Comparison of ENCODE assay signal across 25 mouse cellular contexts in the genomic region with DNA sequence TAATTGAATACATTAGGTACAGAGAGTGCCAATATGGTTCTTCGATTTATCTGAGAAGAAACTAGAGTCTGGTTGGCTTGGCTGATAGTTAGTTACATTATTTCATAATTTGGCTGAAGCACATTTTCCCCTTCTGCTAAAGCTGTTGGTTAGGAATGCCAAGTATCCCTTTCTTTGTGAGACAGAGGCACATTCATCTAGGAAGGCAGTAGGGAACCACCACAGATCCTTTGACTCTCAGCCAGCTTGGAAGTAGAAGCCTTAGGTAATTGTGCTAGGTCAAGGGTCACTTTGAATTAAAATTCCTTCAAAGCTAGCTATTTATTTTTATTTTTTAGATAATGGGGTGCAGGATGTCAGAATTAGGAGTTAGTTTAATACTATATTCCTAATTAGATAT.
DNase-seq lines count a peak whose midpoint lies in the region; ATAC-seq and TF ChIP-seq lines count a peak whose summit lies in the region.
"Had no signal": no experiment of that assay in that cellular context is flagged by ENCODE, and none has a peak within 500 bp of the region (broad histone marks: within the 10 kb centered on the region; RNA-seq: fewer than 3 reads in every experiment).

No protein-coding gene starts in this region.

- no peaks in the 10 kb centered on the region for H3K4me1 ChIP-seq in embryonic facial prominence, embryonic 14.5 days (ENCODE audit: control insufficient read depth, insufficient read depth, low read length)
- no peaks in the 10 kb centered on the region for H3K4me1 ChIP-seq in embryonic facial prominence, embryonic 10.5 days
- peaks cover 4% of the 10 kb centered on the region; the same call in 1 of the 2 replicates for H3K4me1 ChIP-seq in liver, adult 2 months (ENCODE audit: control insufficient read depth, insufficient read depth, low read length)
- H3K4me1 ChIP-seq in liver, embryonic 12.5 days: no peaks in the 10 kb centered on the region
- H3K4me1 ChIP-seq in hindbrain, embryonic 16.5 days (ENCODE audit: control insufficient read depth, insufficient read depth, low read depth, low read length): no peaks in the 10 kb centered on the region
- H3K4me1 ChIP-seq: embryonic facial prominence, embryonic 12.5 days; embryonic facial prominence, embryonic 15.5 days; forebrain, embryonic 10.5 days; forebrain, embryonic 13.5 days had no signal

- no peaks in the 10 kb centered on the region for H3K27me3 ChIP-seq in embryonic facial prominence, embryonic 14.5 days (replicated peaks; ENCODE audit: control insufficient read depth, insufficient read depth, low read length)
- H3K27me3 ChIP-seq in embryonic facial prominence, embryonic 10.5 days (replicated peaks; ENCODE audit: low read depth, poor library complexity, severe bottlenecking): no peaks in the 10 kb centered on the region
- H3K27me3 ChIP-seq in liver, adult 2 months (ENCODE audit: control insufficient read depth, insufficient read depth, low read length): no peaks in the 10 kb centered on the region
- no peaks in the 10 kb centered on the region for H3K27me3 ChIP-seq in liver, embryonic 12.5 days (replicated peaks)
- H3K27me3 ChIP-seq in hindbrain, embryonic 16.5 days (replicated peaks; ENCODE audit: control insufficient read depth, insufficient read depth, low read length): no peaks in the 10 kb centered on the region
- H3K27me3 ChIP-seq: CH12.LX; embryonic facial prominence, embryonic 12.5 days; embryonic facial prominence, embryonic 15.5 days; forebrain, embryonic 13.5 days had no signal

- 93% methylated on average over 1 of the region's 1 CpGs for WGBS in embryonic facial prominence, embryonic 14.5 days
- WGBS in embryonic facial prominence, embryonic 10.5 days: 89% methylated on average over 1 of the region's 1 CpGs
- WGBS in liver, adult 2 months: 89% methylated on average over 1 of the region's 1 CpGs
- WGBS in liver, embryonic 12.5 days (ENCODE audit: insufficient replicate concordance): 70% methylated on average over 1 of the region's 1 CpGs
- WGBS in hindbrain, embryonic 16.5 days: 84% methylated on average over 1 of the region's 1 CpGs

- no peak for ATAC-seq in embryonic facial prominence, embryonic 14.5 days (ENCODE audit: low read depth)
- ATAC-seq in liver, embryonic 12.5 days: no peak
- no peak for ATAC-seq in hindbrain, embryonic 16.5 days
- ATAC-seq: CD4-positive, CD25-positive, alpha-beta regulatory T cell, adult 4 months; forebrain, embryonic 13.5 days; forebrain, embryonic 16.5 days had no signal

- no peaks in the 10 kb centered on the region for H3K9me3 ChIP-seq in embryonic facial prominence, embryonic 14.5 days (ENCODE audit: control insufficient read depth, low read length)
- no peaks in the 10 kb centered on the region for H3K9me3 ChIP-seq in embryonic facial prominence, embryonic 10.5 days
- no peaks in the 10 kb centered on the region for H3K9me3 ChIP-seq in liver, embryonic 12.5 days (replicated peaks)
- no peaks in the 10 kb centered on the region for H3K9me3 ChIP-seq in hindbrain, embryonic 16.5 days (ENCODE audit: control insufficient read depth, low read length)
- H3K9me3 ChIP-seq: embryonic facial prominence, embryonic 12.5 days; embryonic facial prominence, embryonic 15.5 days; forebrain, embryonic 10.5 days; forebrain, embryonic 13.5 days; G1E had no signal

- DNase-seq in embryonic facial prominence, embryonic 14.5 days (ENCODE audit: low spot score): peak; percentile 11
- DNase-seq in embryonic facial prominence, embryonic 10.5 days (ENCODE audit: low spot score): no peak
- peak; percentile 34 for DNase-seq in liver, adult 2 months (ENCODE audit: extremely low read depth, low read depth, low spot score)
- DNase-seq: adrenal gland, adult 8-10 months; adrenal gland, postnatal 14 days; adrenal gland, postnatal 36 days; B cell, adult 2 months; cerebellum, adult 11 months; cerebellum, adult 18-20 months; cerebellum, adult 8-10 months; cerebellum, adult 9-11 months; cerebellum, postnatal 14 days; cerebellum, postnatal 36 days; embryo, embryonic 11 days had no signal

- no peaks in the 10 kb centered on the region for H3K79me2 ChIP-seq in liver, adult 2 months (ENCODE audit: control insufficient read depth, insufficient read depth, low read length)

- no peak overlapping the region for H3K27ac ChIP-seq in embryonic facial prominence, embryonic 14.5 days (replicated peaks; ENCODE audit: low read depth, low read length)
- no peak overlapping the region for H3K27ac ChIP-seq in embryonic facial prominence, embryonic 10.5 days (replicated peaks)
- H3K27ac ChIP-seq in liver, adult 2 months (replicated peaks; ENCODE audit: insufficient read depth, low read depth, low read length): no peak overlapping the region
- no peak overlapping the region for H3K27ac ChIP-seq in liver, embryonic 12.5 days
- H3K27ac ChIP-seq in hindbrain, embryonic 16.5 days (ENCODE audit: low read depth, low read length): no peak overlapping the region
- H3K27ac ChIP-seq: embryonic facial prominence, embryonic 12.5 days; embryonic facial prominence, embryonic 15.5 days; forebrain, embryonic 10.5 days; forebrain, embryonic 13.5 days had no signal

- TF ChIP-seq CTCF in liver, adult 2 months (IDR thresholded peaks at IDR 0.05; ENCODE audit: low read depth, low read length): no peak

- no peak overlapping the region for H3K9ac ChIP-seq in embryonic facial prominence, embryonic 14.5 days (ENCODE audit: low read depth, low read length)
- H3K9ac ChIP-seq in liver, adult 2 months (ENCODE audit: low read depth, low read length): no peak overlapping the region
- no peak overlapping the region for H3K9ac ChIP-seq in liver, embryonic 12.5 days
- H3K9ac ChIP-seq in hindbrain, embryonic 16.5 days (ENCODE audit: low read depth, low read length): no peak overlapping the region
- H3K9ac ChIP-seq: embryonic facial prominence, embryonic 12.5 days; embryonic facial prominence, embryonic 15.5 days; forebrain, embryonic 13.5 days had no signal

- no peak overlapping the region for H3K4me2 ChIP-seq in embryonic facial prominence, embryonic 14.5 days (ENCODE audit: low read depth, low read length)
- no peak overlapping the region for H3K4me2 ChIP-seq in liver, embryonic 12.5 days
- H3K4me2 ChIP-seq in hindbrain, embryonic 16.5 days (ENCODE audit: low read length): no peak overlapping the region
- H3K4me2 ChIP-seq: embryonic facial prominence, embryonic 12.5 days; embryonic facial prominence, embryonic 15.5 days; forebrain, embryonic 13.5 days had no signal

- H3K4me3 ChIP-seq in embryonic facial prominence, embryonic 14.5 days (ENCODE audit: low read depth, low read length): no peak overlapping the region
- no peak overlapping the region for H3K4me3 ChIP-seq in embryonic facial prominence, embryonic 10.5 days
- no peak overlapping the region for H3K4me3 ChIP-seq in liver, adult 2 months (ENCODE audit: insufficient read depth, low read depth, low read length)
- no peak overlapping the region for H3K4me3 ChIP-seq in liver, embryonic 12.5 days
- no peak overlapping the region for H3K4me3 ChIP-seq in hindbrain, embryonic 16.5 days (ENCODE audit: low read length)
- H3K4me3 ChIP-seq: embryonic facial prominence, embryonic 12.5 days; embryonic facial prominence, embryonic 15.5 days; erythroblast, embryonic 14.5 days; forebrain, embryonic 10.5 days; forebrain, embryonic 13.5 days had no signal

- no peaks in the 10 kb centered on the region for H3K36me3 ChIP-seq in embryonic facial prominence, embryonic 14.5 days (ENCODE audit: control insufficient read depth, insufficient read depth, low read length)
- no peaks in the 10 kb centered on the region for H3K36me3 ChIP-seq in embryonic facial prominence, embryonic 10.5 days (replicated peaks)
- no peaks in the 10 kb centered on the region for H3K36me3 ChIP-seq in liver, adult 2 months (ENCODE audit: control insufficient read depth, insufficient read depth, low read length)
- H3K36me3 ChIP-seq in liver, embryonic 12.5 days: no peaks in the 10 kb centered on the region
- H3K36me3 ChIP-seq in hindbrain, embryonic 16.5 days (ENCODE audit: control insufficient read depth, insufficient read depth, low read length): no peaks in the 10 kb centered on the region
- H3K36me3 ChIP-seq: embryonic facial prominence, embryonic 12.5 days; embryonic facial prominence, embryonic 15.5 days; forebrain, embryonic 10.5 days; G1E had no signal

- TF ChIP-seq POLR2A in liver, adult 2 months (IDR thresholded peaks at IDR 0.05; ENCODE audit: extremely low read depth, insufficient read depth, low read length): no peak
